Mouse (Mus musculus) midbrain, embryonic 15.5 days (tissue): ENCODE measurements around the gene Mapkapk2. TPM values are rescaled to one million over a fixed set of nuclear protein-coding genes. Genes with fewer than 3 reads are reported as not detected.
A peak's percentile ranks its signal among the peaks of the same experiment; 100 is the strongest.

ENCODE experiments used
- ATAC-seq: fragments of 200-750 bp; cut with Nextera tagmentation; replicated peaks from 2 replicates; pipeline ENCODE4 v1.8.0; 2017; ENCODE audit warnings: moderate TSS enrichment
- H3K27ac ChIP-seq: fragments of 300-500 bp; sonication (generic); 2 replicates; pipeline ENCODE4 v1.5.1; 2015; ENCODE audit warnings: mild to moderate bottlenecking, inconsistent platforms
- H3K27me3 ChIP-seq: fragments of 300-500 bp; sonication (generic); replicated peaks from 2 replicates; pipeline ENCODE4 v1.6.1; 2015; ENCODE audit warnings: inconsistent platforms
- H3K36me3 ChIP-seq: fragments of 300-500 bp; sonication (generic); replicated peaks from 2 replicates; pipeline ENCODE4 v1.6.1; 2015; ENCODE audit warnings: inconsistent platforms
- H3K4me1 ChIP-seq: fragments of 300-500 bp; sonication (generic); 2 replicates; pipeline ENCODE4 v1.6.1; 2015; ENCODE audit warnings: inconsistent platforms
- H3K4me2 ChIP-seq: fragments of 300-500 bp; sonication (generic); 2 replicates; pipeline ENCODE4 v1.6.1; 2015; ENCODE audit warnings: inconsistent platforms, mild to moderate bottlenecking, moderate library complexity
- H3K4me3 ChIP-seq: fragments of 300-500 bp; sonication (generic); 2 replicates; pipeline ENCODE4 v1.5.1; 2015; ENCODE audit warnings: mild to moderate bottlenecking, inconsistent platforms
- H3K9ac ChIP-seq: fragments of 300-500 bp; sonication (generic); 2 replicates; pipeline ENCODE4 v1.6.1; 2015; ENCODE audit warnings: mild to moderate bottlenecking, inconsistent platforms
- H3K9me3 ChIP-seq: fragments of 300-500 bp; sonication (generic); 2 replicates; pipeline ENCODE4 v1.6.1; 2016; ENCODE audit warnings: inconsistent platforms
- WGBS: fragments of 180-500 bp; shearing (Covaris S2); methylation state at CpG from one replicate; pipeline ENCODE4 v1.1.7; 2015; ENCODE audit warnings: mixed read lengths; 5-methylcytosine and 5-hydroxymethylcytosine counted together
- polyA plus RNA-seq: library from polyadenylated mRNA; unstranded; fragments of >200 nt; fragmentation: Nextera tagmentation; extraction: Ambion mirVana; gene quantifications from 2 replicates; pipeline ENCODE4 v1.2.1, GENCODE M21; 2015

Gene Mapkapk2
- polyA plus RNA-seq, 1 experiment from 2014 or later, result 17.9 TPM

DNA sequence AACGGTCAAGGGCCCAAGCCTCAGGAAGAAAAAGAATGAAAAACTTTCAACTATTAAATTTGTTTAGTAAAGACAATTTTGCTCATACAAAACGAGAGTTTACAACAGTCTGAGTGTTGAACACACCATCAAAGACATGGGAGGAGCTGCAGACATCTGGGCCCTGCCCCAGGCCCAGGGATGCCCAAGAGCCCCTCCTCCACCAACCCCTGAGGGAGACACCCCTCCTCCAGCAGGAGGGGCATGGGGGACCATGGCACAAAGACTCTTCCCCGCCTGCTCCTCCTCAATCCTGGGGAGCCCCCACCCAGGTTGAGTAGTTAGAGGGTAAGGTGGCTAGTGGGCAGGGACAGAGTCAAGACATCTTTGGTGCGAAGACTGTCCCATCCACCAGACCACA lies 44.0 kb downstream of the Mapkapk2 start:
- 56% methylated on average over 4 of the region's 4 CpGs for WGBS
- Histone ChIP-seq H3K36me3 (peaks cover 20% of the 10 kb centered on the region; the same call in 1 of the 2 replicates), H3K4me1 (peaks cover 15% of the 10 kb centered on the region), H3K4me2 (no peak overlapping the region), H3K9ac (no peak overlapping the region), H3K27ac (no peak overlapping the region), H3K9me3 (no peaks in the 10 kb centered on the region), H3K4me3 (no peak overlapping the region), H3K27me3 (no peaks in the 10 kb centered on the region)
- ATAC-seq, result peak; percentile 57

DNA sequence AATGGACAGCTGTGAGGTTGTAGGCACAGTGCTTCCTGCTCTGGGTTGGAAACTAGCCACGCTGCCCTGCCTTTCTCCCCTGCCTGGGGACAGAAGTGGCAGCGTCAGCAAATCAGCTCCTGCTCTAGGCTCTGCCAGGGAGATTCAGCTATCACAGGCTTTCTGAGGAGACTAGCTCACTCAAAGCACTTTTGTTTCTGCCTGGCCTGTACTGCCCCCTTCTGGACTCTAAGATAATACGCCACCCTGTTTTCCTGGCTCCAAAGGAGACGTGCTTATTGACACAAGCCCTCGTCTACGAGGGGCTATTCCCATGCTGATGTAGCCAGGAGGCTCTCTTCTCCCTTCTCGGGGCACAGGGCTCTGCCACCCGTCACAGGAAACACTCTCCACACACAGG lies 44.4 kb downstream of the Mapkapk2 start:
- H3K36me3 ChIP-seq, result peaks cover 20% of the 10 kb centered on the region; the same call in 1 of the 2 replicates
- peaks cover 12% of the 10 kb centered on the region for H3K4me1 ChIP-seq
- H3K9ac ChIP-seq, result no peak overlapping the region
- no peak overlapping the region for H3K4me3 ChIP-seq
- H3K9me3 ChIP-seq, result no peaks in the 10 kb centered on the region
- 7% methylated on average over 8 of the region's 8 CpGs for WGBS
- no peaks in the 10 kb centered on the region for H3K27me3 ChIP-seq
- no peak overlapping the region for H3K4me2 ChIP-seq
- peak overlapping the region; percentile 33; the same call in 1 of the 2 replicates for H3K27ac ChIP-seq
- peak; percentile 83 for ATAC-seq

DNA sequence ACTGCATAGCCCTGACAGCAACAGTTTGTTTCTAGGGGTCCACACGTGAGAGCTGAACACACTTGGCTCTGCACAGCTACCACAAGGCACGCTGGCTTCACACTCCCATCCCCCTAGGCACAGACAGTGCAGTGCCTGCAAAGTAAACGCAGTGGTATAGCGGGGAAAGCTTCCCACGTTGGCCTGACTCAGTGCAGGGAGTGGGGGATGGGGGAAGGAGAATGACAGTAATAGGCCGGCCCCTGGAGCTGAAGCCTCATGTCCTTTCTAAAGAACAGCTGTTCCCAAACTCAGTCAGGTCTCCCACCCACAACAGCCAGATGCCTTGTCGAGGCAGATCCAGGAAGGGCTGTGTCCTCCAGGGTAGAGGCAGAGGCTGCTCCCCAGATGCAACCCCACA lies 46.6 kb downstream of the Mapkapk2 start:
- peaks cover 12% of the 10 kb centered on the region for H3K4me1 ChIP-seq
- H3K4me3 ChIP-seq, result no peak overlapping the region
- ATAC-seq, result no peak
- H3K9me3 ChIP-seq, result no peaks in the 10 kb centered on the region
- no peaks in the 10 kb centered on the region for H3K27me3 ChIP-seq
- H3K4me2 ChIP-seq, result no peak overlapping the region
- 39% methylated on average over 7 of the region's 7 CpGs for WGBS
- no peak overlapping the region for H3K9ac ChIP-seq
- peaks cover 13% of the 10 kb centered on the region; the same call in 1 of the 2 replicates for H3K36me3 ChIP-seq
- no peak overlapping the region for H3K27ac ChIP-seq

GRCm38 (mm10) chr1:131050617-131051016 lies 47.0 kb downstream of the Mapkapk2 start:
- Histone ChIP-seq H3K9me3 (no peaks in the 10 kb centered on the region), H3K4me2 (no peak overlapping the region), H3K36me3 (peaks cover 13% of the 10 kb centered on the region; the same call in 1 of the 2 replicates), H3K27ac (no peak overlapping the region), H3K27me3 (no peaks in the 10 kb centered on the region), H3K4me1 (peaks cover 12% of the 10 kb centered on the region), H3K9ac (no peak overlapping the region), H3K4me3 (no peak overlapping the region)
- 91% methylated on average over 5 of the region's 5 CpGs for WGBS
- ATAC-seq, result no peak

DNA sequence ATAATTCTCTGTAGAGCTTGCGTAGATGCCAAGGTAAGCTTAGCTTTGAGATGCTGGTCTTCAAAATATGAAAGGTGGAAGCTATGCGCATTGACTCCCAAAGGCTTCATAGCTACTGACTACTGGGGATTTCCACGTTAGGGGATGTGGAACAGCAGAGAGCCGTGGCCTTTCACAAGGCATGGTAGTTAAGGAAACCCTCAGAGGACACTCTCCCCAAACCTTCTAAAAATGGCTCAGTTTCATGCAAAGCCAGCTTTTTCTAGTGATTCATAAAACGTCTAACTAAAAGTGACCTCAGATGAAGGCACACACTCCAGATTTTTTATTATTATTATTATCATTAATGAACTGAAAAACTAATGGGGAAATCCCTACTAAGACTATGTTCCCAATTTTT lies 47.6 kb downstream of the Mapkapk2 start:
- Histone ChIP-seq H3K9me3 (no peaks in the 10 kb centered on the region), H3K36me3 (peaks cover 8% of the 10 kb centered on the region; the same call in 1 of the 2 replicates), H3K4me3 (no peak overlapping the region), H3K27me3 (no peaks in the 10 kb centered on the region), H3K9ac (no peak overlapping the region), H3K4me1 (peaks cover 12% of the 10 kb centered on the region), H3K4me2 (no peak overlapping the region), H3K27ac (no peak overlapping the region)
- ATAC-seq, result no peak
- WGBS, result 88% methylated on average over 5 of the region's 5 CpGs

- H3K9me3 ChIP-seq, result no peaks in the 10 kb centered on the region
- ATAC-seq, result no peak
- peaks cover 12% of the 10 kb centered on the region for H3K4me1 ChIP-seq
- H3K4me2 ChIP-seq, result no peak overlapping the region
- 79% methylated on average over 5 of the region's 5 CpGs for WGBS
- H3K27ac ChIP-seq, result no peak overlapping the region
- H3K27me3 ChIP-seq, result no peaks in the 10 kb centered on the region
- H3K36me3 ChIP-seq, result peaks cover 2% of the 10 kb centered on the region; the same call in 1 of the 2 replicates
- H3K9ac ChIP-seq, result no peak overlapping the region
- no peak overlapping the region for H3K4me3 ChIP-seq
These were observed 48.2 kb downstream of the Mapkapk2 start for GRCm38 (mm10) chr1:131049361-131049806.

GRCm38 (mm10) chr1:131048946-131049345 lies 48.7 kb downstream of the Mapkapk2 start:
- no peak overlapping the region for H3K4me3 ChIP-seq
- ATAC-seq, result no peak
- no peak overlapping the region for H3K9ac ChIP-seq
- H3K4me2 ChIP-seq, result no peak overlapping the region
- H3K9me3 ChIP-seq, result no peaks in the 10 kb centered on the region
- H3K36me3 ChIP-seq, result no peaks in the 10 kb centered on the region
- H3K4me1 ChIP-seq, result peaks cover 12% of the 10 kb centered on the region
- H3K27me3 ChIP-seq, result no peaks in the 10 kb centered on the region
- WGBS, result 94% methylated on average over 8 of the region's 8 CpGs
- no peak overlapping the region for H3K27ac ChIP-seq

DNA sequence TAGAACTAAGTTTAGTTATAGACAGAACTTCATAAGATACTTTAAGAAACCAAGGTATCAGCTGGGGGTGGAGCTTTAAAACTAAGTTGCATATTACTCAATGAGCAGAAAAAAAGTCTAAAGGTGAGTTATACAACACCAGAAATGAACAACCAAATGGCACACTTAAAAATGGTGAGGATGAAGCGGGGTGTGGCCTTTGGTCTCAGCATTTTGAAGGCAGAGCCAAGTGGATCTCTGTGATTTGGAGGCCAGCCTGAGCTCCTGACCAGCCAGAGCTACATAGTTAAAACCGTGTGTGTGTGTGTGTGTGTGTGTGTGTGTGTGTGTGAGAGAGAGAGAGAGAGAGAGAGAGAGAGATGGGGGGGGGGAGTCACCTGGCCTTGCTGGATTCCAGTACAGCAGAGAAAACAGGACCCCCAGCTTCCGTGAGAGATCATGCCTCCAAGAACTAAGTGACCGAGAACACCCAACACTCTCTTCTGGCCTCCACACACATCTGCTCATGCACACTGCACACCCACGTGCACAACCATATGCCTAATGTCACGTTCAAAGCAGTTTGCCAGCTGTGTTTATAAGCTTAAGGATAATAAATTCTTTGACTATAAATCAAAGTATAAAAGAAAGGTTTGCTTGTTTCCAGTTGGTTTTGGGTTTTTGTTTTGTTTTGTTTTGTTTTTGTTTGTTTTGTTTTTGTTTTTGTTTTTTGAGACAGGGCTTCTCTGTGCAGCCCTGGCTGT lies 49.3 kb downstream of the Mapkapk2 start:
- Histone ChIP-seq H3K9ac (no peak overlapping the region), H3K27ac (no peak overlapping the region), H3K27me3 (no peaks in the 10 kb centered on the region), H3K9me3 (no peaks in the 10 kb centered on the region), H3K4me3 (no peak overlapping the region), H3K4me1 (peaks cover 7% of the 10 kb centered on the region), H3K36me3 (no peaks in the 10 kb centered on the region), H3K4me2 (no peak overlapping the region)
- WGBS, result 84% methylated on average over 6 of the region's 6 CpGs
- ATAC-seq, result no peak

GRCm38 (mm10) chr1:131046607-131047006 lies 51.0 kb downstream of the Mapkapk2 start:
- Histone ChIP-seq H3K4me3 (no peak overlapping the region), H3K9ac (no peak overlapping the region), H3K27me3 (no peaks in the 10 kb centered on the region), H3K36me3 (no peaks in the 10 kb centered on the region), H3K9me3 (no peaks in the 10 kb centered on the region), H3K4me1 (no peaks in the 10 kb centered on the region), H3K27ac (no peak overlapping the region), H3K4me2 (no peak overlapping the region)
- WGBS, result 88% methylated on average over 10 of the region's 10 CpGs
- no peak for ATAC-seq

- no peak overlapping the region for H3K4me2 ChIP-seq
- 86% methylated on average over 2 of the region's 2 CpGs for WGBS
- ATAC-seq, result no peak
- no peak overlapping the region for H3K4me3 ChIP-seq
- no peaks in the 10 kb centered on the region for H3K36me3 ChIP-seq
- H3K9me3 ChIP-seq, result no peaks in the 10 kb centered on the region
- no peak overlapping the region for H3K27ac ChIP-seq
- H3K9ac ChIP-seq, result no peak overlapping the region
- H3K27me3 ChIP-seq, result no peaks in the 10 kb centered on the region
- H3K4me1 ChIP-seq, result no peaks in the 10 kb centered on the region
These were observed 51.8 kb downstream of the Mapkapk2 start for GRCm38 (mm10) chr1:131045723-131046355.

- Histone ChIP-seq H3K9ac (no peak overlapping the region), H3K4me2 (no peak overlapping the region), H3K9me3 (no peaks in the 10 kb centered on the region), H3K4me1 (no peaks in the 10 kb centered on the region), H3K36me3 (no peaks in the 10 kb centered on the region), H3K27ac (no peak overlapping the region), H3K4me3 (no peak overlapping the region), H3K27me3 (no peaks in the 10 kb centered on the region)
- 96% methylated on average over 4 of the region's 4 CpGs for WGBS
- no peak for ATAC-seq
These were observed 54.0 kb downstream of the Mapkapk2 start for GRCm38 (mm10) chr1:131043636-131044035.

DNA sequence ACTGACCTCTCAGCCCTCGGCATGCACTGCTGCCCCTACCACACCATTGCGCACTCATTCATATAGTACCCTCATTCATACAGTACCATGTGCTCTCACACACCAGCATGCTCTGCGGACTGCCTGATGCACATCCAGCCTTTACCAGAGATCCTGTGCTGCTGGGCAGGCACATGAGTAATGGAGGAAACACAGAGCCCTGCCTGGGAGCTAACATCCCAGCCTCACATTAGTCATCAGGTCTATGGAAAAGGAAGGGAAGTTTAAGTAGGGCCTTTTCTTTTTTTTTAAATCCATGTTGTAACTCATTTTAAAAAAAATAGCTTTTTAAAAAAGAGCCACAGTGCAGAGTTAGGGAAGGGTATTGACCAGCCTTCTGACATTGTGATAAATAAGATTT lies 54.9 kb downstream of the Mapkapk2 start:
- no peaks in the 10 kb centered on the region for H3K9me3 ChIP-seq
- H3K4me1 ChIP-seq, result no peaks in the 10 kb centered on the region
- no peak overlapping the region for H3K4me2 ChIP-seq
- no peak overlapping the region for H3K4me3 ChIP-seq
- WGBS, result 91% methylated on average over 3 of the region's 3 CpGs
- no peak for ATAC-seq
- H3K27ac ChIP-seq, result no peak overlapping the region
- H3K9ac ChIP-seq, result no peak overlapping the region
- no peaks in the 10 kb centered on the region for H3K27me3 ChIP-seq
- no peaks in the 10 kb centered on the region for H3K36me3 ChIP-seq

DNA sequence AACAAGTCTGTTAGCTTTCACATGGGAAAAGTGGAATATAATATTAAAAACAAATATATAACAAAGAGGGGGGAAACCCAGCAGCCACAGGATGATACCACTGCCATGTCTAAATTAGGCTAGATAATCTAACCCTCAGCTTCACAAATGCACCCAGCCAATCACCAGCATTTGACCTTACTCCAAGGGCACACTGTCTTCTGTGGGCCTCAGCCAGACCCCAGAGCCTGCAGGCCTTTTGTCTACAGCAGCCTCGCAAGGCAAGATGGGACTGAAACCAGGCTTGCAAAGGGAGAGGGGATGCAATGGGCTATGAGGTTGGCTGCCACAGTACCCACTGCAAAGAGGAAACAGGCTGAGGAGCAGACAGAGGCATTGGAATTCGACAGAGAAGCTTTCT lies 55.4 kb downstream of the Mapkapk2 start:
- WGBS, result 61% methylated on average over 2 of the region's 2 CpGs
- no peak overlapping the region for H3K4me3 ChIP-seq
- no peaks in the 10 kb centered on the region for H3K27me3 ChIP-seq
- no peaks in the 10 kb centered on the region for H3K36me3 ChIP-seq
- H3K27ac ChIP-seq, result no peak overlapping the region
- no peaks in the 10 kb centered on the region for H3K9me3 ChIP-seq
- H3K4me2 ChIP-seq, result no peak overlapping the region
- H3K4me1 ChIP-seq, result no peaks in the 10 kb centered on the region
- no peak for ATAC-seq
- no peak overlapping the region for H3K9ac ChIP-seq
